Mouse (Mus musculus) cerebellum, adult 18-20 months (tissue): Measurements from ENCODE around the gene Olfr1019.

Experiments used
- DNase-seq, 2 experiments: peaks; one replicate each; pipeline ENCODE4 v3.0.0; 2021

Gene Olfr1019

DNA sequence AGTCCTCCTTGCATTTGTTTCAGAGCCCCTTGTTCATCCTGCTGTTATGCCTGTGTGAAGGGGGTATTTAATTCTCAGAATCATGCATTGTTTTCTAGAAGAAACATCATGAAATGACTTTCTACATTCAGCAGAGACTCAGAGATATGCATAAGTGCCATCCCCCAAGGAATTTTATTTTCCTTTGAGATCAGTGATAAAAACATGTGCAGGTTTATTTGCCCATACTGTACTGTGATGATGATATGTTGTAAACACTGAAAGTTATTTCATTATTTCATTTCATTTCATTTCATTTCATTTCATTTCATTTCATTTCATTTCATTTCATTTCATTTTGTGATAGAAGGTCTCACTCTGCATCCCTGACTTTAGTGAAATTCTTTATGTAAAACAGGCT, at the start of gene Olfr1019:
Gene Olfr1019, minus strand, starts transcription at position 101 of the 400 bp plus-strand sequence.
- DNase-seq = no peak

DNA sequence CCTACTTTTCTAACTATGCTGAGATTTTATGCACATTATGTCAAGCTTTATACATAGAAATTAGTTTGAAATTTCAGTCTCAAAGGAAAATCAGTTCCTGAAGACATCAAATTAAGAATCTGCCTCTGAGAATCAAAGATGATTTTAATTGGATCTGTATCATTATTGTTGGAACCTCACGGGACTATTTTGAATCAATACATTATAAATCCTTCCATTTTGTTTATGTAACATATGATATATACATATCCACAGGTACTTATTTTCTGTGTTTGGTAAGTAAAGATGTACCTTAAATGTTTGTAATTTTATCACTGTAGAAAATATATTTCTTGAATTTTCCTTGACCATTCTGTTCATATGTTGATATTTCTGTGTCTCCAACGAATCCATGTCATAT, 40.1 kb upstream of the Olfr1019 start, which contains the start of gene Olfr1023:
Gene Olfr1023, plus strand, starts transcription at position 301 of the 400 bp plus-strand sequence.
- DNase-seq = no peak

DNA sequence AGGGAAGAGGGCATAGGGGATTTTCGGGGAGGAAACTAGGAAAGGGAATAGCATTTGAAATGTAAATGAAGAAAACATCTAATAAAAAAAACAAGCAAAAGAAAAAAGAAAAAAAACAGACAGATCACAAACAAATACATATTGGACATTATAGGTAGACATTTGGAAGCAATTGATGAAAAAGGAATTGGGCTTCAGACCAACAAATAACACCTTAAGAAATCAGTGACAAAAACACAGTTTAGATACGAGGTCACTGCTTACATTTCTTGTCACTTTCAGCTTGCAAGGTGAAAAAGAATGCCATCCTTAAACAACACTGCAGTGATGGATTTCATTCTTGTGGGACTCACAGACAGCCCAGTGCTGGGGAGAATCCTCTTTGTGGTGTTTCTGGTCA, 23.0 kb upstream of the Olfr1019 start, which contains the start of gene Olfr1022:
Gene Olfr1022, plus strand, starts transcription at position 301 of the 400 bp plus-strand sequence.
- no peak for DNase-seq

DNA sequence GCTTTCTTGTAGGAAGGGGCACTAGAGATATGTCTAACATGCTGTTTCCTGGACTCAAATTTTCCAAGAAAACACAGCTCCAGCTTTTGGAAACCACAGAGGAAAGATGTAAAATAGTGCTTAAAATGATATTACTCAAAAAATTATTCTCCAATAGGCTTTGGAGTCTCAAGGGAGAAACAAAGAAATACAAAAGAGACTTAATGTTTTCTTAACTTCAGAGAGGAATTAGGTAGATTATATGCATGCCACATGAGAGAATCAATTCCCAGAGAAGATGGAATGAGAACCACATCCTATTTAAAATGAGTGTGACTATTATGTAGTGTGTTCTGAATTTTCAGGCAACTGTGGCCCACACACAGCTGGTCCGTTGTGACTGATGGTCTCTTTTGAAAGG, 1.4 kb upstream of the Olfr1019 start, which contains the start of gene Olfr1020:
Gene Olfr1020, plus strand, starts transcription at position 301 of the 400 bp plus-strand sequence.
- DNase-seq = no peak

DNA sequence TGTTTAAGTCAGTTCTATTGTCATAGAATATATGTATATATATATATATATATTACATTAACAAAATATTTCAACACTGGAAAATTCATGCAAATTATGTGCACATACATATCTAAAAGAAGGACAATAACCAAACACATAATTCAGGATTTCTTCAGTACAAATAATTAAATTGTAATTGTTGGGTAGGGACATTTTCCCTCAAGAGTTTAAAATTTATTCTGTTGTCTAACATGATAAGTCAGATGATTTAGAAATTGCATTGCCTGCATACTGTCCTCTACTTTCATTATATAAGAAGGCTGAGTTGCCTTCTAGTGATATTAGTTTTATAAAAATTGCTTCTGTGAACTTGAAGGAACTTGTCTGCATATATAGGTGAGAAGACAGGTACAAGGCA, 27.1 kb downstream of the Olfr1019 start, which contains the start of gene Olfr1018:
Gene Olfr1018, plus strand, starts transcription at position 301 of the 400 bp plus-strand sequence.
- DNase-seq = no peak

DNA sequence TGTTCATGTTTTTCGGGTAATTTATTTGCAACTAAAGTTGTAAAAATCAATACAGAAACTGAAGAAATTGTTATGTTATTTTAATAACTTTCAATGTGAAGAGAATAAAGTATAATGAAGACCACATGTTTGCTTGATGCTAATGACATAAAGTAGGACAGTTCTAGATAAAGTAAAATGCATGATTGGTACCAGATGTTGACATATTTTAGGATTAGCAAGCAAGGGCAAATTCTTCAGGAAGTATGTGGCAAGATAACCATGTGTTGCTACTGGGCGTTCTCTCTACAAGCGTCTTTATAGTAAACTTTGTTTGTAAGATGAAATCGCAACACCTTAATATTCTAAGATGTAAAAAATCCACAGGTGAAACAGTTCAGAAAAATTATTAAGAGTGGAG, 40.8 kb downstream of the Olfr1019 start:
- no peak for DNase-seq

DNA sequence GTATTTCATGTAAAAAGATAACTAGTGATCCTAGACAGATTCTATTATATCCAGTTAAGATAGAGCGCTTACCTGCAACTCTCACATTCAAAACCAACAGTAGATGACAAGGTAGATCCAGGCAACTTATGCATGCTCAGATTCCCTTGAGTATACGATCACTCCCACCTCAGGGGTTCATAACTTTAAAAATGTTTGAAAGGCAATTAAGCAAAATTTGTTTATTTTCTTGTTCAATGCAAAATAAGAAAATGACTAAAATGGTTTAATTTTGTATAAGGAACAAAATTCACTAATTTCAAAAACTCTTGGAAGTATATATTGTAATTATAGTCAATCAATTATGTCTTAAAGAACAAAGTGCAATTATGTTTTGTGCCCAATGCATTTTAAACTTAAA, 42.8 kb downstream of the Olfr1019 start, which contains the start of gene Olfr1016:
Gene Olfr1016, minus strand, starts transcription at position 101 of the 400 bp plus-strand sequence.
- DNase-seq = no peak

DNA sequence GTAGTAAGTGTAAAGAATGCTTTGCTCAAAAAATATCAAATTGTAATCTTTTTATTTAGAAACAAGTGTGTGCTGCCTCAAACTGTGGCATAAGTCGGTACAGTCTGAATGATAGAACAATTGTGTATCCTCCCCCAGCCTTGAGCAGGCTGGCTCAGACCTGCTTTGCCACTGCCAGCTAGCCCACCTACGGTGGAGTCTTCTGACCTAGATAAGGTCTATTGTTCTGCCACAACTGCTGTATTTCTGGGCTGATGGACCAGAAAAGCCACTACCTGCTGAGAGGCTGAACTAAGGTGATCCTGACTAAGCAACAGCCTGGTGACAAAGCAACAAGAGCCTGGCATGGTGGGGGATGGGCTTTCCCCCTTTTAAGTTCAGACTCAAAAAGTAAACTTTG, 53.0 kb downstream of the Olfr1019 start:
- DNase-seq = no peak
